Mouse (Mus musculus) olfactory bulb, adult 2 months (tissue): ENCODE data around the gene Slc35g2. TPM values are rescaled to one million over a fixed set of nuclear protein-coding genes. Genes with fewer than 3 reads are reported as not detected.
A peak's percentile ranks its signal among the peaks of the same experiment; 100 is the strongest.

Source experiments
- H3K27ac ChIP-seq: fragments of 200-500 bp; 2 replicates; pipeline ENCODE4 v1.5.1; 2012; ENCODE audit warnings: low read depth, low read length; ENCODE audit not compliant: insufficient read depth
- H3K4me1 ChIP-seq: fragments of 200-500 bp; 2 replicates; pipeline ENCODE4 v1.6.1; 2012; ENCODE audit warnings: low read length; ENCODE audit not compliant: control insufficient read depth, insufficient read depth
- H3K4me3 ChIP-seq: fragments of 200-500 bp; 2 replicates; pipeline ENCODE4 v1.5.1; 2012; ENCODE audit warnings: mild to moderate bottlenecking, low read depth, low read length, moderate library complexity; ENCODE audit not compliant: insufficient read depth
- CTCF ChIP-seq: fragments of 200-500 bp; IDR thresholded peaks from 2 replicates; pipeline ENCODE4 v1.5.1; 2012; ENCODE audit warnings: low read depth, mild to moderate bottlenecking, low read length, moderate library complexity; ENCODE audit not compliant: insufficient read depth
- POLR2A ChIP-seq: fragments of 200-500 bp; IDR thresholded peaks from 2 replicates; pipeline ENCODE4 v1.6.1; 2012; ENCODE audit warnings: mild to moderate bottlenecking, low read depth, low read length, moderate library complexity; ENCODE audit not compliant: insufficient read depth
- WGBS: fragments of 180-500 bp; shearing (Covaris S2); methylation state at CpG from one replicate; pipeline ENCODE4 v1.1.7; 2018; 5-methylcytosine and 5-hydroxymethylcytosine counted together
- polyA plus RNA-seq: library from polyadenylated mRNA; stranded (reverse); fragments of >200 nt; gene quantifications from 2 replicates; pipeline ENCODE4 v1.2.4, GENCODE M21; 2012; ENCODE audit warnings: low replicate concordance; ENCODE audit not compliant: missing spikeins, insufficient read depth, insufficient read length

Slc35g2 gene
- polyA plus RNA-seq, 1 experiment, result not detected

DNA sequence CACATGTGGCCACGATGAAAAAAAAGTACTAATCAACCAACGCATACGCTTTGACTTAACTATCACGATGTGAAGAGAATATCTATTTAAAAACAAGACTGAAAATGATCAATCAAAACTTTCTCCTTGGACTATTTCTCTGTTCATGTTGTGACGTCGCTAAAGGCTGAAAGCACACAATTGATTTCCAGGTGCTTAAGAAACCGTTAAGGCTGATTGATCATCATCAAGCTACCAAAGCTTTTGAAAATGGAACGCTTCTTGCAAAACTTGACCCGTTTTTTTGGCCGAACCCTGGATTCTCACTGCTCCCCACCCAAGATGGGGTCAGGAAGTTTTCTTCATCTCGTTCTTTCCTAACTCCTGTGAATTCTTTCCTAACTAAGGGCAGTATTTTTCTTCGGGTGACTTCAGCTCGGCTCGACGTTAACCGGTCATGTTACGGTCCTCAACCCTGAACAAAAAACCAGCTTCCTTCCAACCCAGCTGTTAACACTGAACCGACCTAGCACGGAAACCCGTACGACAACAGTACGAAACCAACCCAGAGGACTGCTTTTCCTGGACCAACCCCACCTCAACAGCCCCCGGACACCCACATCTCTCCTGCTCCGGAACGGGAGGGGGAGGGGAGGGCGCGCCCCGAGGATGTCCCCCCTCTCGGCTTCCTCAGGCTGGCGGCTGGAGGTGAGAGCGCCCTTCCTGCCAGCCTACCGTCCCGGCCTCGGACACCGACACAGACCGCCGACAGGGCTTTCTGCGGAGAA is 25.8 kb downstream of the Slc35g2 start:
- TF ChIP-seq POLR2A (no peak), CTCF (no peak)

DNA sequence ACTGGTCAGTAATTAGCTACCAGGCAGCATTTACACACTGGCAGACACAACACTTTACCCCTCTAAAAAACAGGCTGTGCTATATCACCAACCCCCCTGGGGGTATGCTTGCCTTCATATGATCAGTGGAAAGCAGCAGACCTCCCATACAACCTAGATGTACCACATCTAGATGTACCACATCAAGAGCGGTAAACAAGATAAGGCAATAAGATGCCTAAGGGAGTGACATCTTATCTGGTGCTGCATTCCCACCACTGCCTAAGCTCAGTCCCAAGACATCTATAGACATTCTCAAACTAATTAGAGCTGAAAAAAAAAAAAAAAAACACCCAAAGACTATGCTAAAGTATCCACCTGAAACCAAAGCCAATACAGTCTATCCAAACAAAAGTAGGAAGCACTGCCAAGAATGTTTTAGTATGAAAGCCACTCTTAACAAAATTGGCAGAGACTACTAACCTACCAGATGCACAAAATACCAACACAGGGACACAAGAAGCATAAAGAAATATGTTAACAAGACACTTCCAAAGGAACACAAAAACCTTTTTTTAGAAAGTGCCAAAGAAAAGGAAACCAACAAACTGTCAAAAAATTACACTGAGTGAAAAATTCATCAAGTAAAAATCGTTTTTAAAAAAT is 35.1 kb downstream of the Slc35g2 start:
- WGBS, result 73% methylated on average over 2 of the region's 2 CpGs
- Histone ChIP-seq H3K4me3 (no peak overlapping the region), H3K4me1 (0 out of 2 replicates have a peak, but pooled peaks cover 2% of the 10 kb centered on the region), H3K27ac (no peak overlapping the region)
- no peak for TF ChIP-seq POLR2A
- no peak for TF ChIP-seq CTCF

More for the DNA sequence above, 25.8 kb downstream of the Slc35g2 start:
- WGBS, result under 1% methylated on average over 38 of the region's 38 CpGs
- Histone ChIP-seq H3K4me1 (no peaks in the 10 kb centered on the region), H3K4me3 (peak overlapping the region; percentile 96), H3K27ac (peak overlapping the region; percentile 89; the same call in 1 of the 2 replicates)

- TF ChIP-seq POLR2A (no peak), CTCF (no peak)
- WGBS, result 89% methylated on average over 3 of the region's 3 CpGs
- Histone ChIP-seq H3K27ac (no peak overlapping the region), H3K4me3 (no peak overlapping the region), H3K4me1 (0 out of 2 replicates have a peak, but pooled peaks cover 2% of the 10 kb centered on the region)
These were observed 36.2 kb downstream of the Slc35g2 start for GRCm38 (mm10) chr9:100534686-100535085.

GRCm38 (mm10) chr9:100532847-100533505 is 37.9 kb downstream of the Slc35g2 start:
- TF ChIP-seq CTCF, result no peak
- TF ChIP-seq POLR2A, result no peak
- 0 out of 2 replicates have a peak, but pooled peaks cover 2% of the 10 kb centered on the region for H3K4me1 ChIP-seq
- H3K27ac ChIP-seq, result no peak overlapping the region
- no peak overlapping the region for H3K4me3 ChIP-seq
- WGBS, result 57% methylated on average over 3 of the region's 3 CpGs

DNA sequence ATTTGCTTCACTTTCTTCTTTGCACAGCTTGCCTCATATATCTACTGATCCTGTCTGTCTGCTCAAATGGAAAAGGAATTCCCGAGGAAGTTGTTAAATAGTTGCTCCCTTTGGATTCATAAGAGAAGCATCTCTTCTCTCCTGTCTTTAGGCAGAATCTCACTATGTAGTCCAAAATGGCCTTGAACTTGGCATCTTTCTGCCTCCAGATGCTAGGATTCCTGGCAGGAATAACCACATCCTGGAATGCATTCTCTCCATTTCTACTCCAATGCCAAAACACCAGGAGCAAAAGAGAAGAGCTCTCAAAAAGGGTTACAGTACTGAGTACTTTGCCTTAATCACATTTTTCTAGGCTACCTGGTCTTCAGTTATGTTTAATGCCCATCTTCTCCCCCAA is 39.6 kb downstream of the Slc35g2 start:
- no peak overlapping the region for H3K4me3 ChIP-seq
- H3K27ac ChIP-seq, result no peak overlapping the region
- WGBS, result 56% methylated on average over 1 of the region's 1 CpGs
- H3K4me1 ChIP-seq, result 0 out of 2 replicates have a peak, but pooled peaks cover under 1% of the 10 kb centered on the region
- TF ChIP-seq POLR2A, result no peak
- TF ChIP-seq CTCF, result no peak

DNA sequence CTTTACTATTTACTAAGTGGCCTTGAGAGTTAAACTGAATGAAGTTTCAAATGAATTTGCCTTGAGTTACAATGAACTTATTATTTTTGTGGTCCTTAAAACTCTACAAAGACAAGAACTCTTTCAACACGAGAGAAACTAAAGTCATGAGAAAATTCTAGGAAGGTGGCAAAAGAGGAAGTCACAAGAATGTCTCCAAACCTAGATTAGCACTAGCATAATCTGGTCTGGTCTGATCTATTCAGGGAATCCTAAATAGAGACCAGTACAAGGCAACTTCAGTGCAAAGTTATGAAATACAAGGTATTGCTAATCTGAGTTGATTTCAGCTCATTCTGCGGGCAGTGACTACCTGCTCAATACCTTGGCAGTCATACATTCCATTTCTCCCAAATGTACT is 45.7 kb downstream of the Slc35g2 start:
- no peak for TF ChIP-seq CTCF
- TF ChIP-seq POLR2A, result no peak
- WGBS, result 72% methylated on average over 2 of the region's 2 CpGs
- H3K4me1 ChIP-seq, result no peaks in the 10 kb centered on the region
- H3K27ac ChIP-seq, result no peak overlapping the region
- no peak overlapping the region for H3K4me3 ChIP-seq

DNA sequence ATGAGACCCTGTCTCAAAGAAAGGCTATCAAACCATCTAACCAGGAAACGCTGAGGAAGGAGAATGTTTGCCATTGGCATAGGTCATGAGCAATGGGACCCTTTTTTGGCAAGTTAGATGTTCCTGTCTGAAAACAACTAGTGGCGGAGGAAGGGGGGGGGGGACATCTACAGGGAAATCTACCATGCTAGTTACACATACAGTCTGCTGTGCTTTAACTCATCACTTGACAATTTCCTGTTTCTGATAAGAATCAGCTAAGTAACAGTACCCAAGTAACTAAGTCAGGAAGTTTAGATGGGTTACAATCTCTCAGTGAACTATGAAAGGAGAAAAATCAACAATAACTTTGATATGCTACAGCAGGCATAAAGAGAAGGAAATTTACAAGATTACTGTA is 48.9 kb downstream of the Slc35g2 start:
- Histone ChIP-seq H3K4me1 (no peaks in the 10 kb centered on the region), H3K4me3 (no peak overlapping the region), H3K27ac (no peak overlapping the region)
- TF ChIP-seq POLR2A, result no peak
- TF ChIP-seq CTCF, result no peak
- WGBS, result 82% methylated on average over 2 of the region's 2 CpGs

GRCm38 (mm10) chr9:100520586-100520985 is 50.3 kb downstream of the Slc35g2 start:
- WGBS, result 1% methylated on average over 2 of the region's 2 CpGs
- Histone ChIP-seq H3K4me1 (no peaks in the 10 kb centered on the region), H3K4me3 (no peak overlapping the region)

GRCm38 (mm10) chr9:100520012-100520411 is 50.9 kb downstream of the Slc35g2 start:
- TF ChIP-seq POLR2A (no peak), CTCF (no peak)
- H3K27ac ChIP-seq, result no peak overlapping the region
- H3K4me1 ChIP-seq, result no peaks in the 10 kb centered on the region
- H3K4me3 ChIP-seq, result no peak overlapping the region
- WGBS, result 92% methylated on average over 3 of the region's 3 CpGs

More at GRCm38 (mm10) chr9:100520586-100520985, 50.3 kb downstream of the Slc35g2 start:
- H3K27ac ChIP-seq, result no peak overlapping the region
- TF ChIP-seq POLR2A, result no peak
- no peak for TF ChIP-seq CTCF
